Mouse (Mus musculus) kidney, adult 11 months (tissue): ENCODE measurements at regions not wholly inside any gene's neighbourhood (a gene's known extent, or its start where the extent isn't known, plus 50 kb on each side); places are given as distances from the start of the nearest gene placed in this dataset.
A peak's percentile ranks its signal among the peaks of the same experiment; 100 is the strongest.

ENCODE experiments used
- DNase-seq: peaks from one replicate; pipeline ENCODE4 v3.0.0; 2022

DNA sequence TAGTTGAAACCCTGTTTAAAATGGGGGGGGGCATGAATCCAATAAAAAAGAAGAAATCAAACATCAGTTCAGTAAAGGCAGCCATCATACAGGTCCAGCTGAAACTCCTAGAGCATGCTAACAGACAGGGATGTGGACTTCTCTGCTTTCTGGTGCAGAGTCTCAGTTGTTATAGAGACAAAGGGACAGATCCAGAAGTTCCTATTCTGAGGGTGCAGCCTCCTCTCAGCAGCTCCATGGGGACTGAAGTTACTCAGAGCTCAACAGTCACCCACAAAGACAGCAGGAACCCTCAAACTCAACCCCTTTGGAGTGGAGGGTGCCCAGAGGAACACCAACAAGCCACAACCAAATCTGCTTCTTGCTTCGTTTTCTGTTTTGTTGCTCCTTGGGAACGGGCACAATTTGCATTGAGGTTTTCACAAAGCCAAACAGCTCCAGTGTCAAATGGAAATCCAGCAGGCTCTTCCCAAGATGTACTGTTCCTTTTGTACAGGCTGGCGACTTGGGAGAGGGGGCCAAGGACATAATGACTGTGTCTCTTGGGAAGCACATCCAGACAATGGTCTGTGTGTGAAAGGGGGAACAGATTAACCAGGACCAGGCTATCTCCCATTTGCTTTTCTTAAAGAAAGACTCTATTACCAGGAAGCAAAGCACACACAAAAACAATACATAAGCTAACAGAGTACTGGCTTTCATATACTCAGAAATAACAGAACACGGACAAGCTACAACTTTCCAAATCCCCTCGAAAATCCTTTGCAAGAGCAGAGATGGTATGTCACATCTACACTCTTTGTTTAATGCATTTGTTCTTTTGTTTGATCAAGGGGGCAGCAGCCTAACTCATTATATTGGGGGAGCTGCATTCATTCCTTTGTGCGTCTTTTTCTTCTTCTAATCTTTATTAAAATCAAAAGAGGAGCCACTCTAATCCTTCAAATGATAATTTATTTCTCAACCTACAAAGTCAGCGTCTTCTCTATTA lies 332.6 kb upstream of the Zfp462 start:
- no peak for DNase-seq

- peak; percentile 48 for DNase-seq
Observed at GRCm38 (mm10) chr4:54613076-54613475, 331.8 kb upstream of the Zfp462 start.

GRCm38 (mm10) chr4:54613611-54614010 lies 331.2 kb upstream of the Zfp462 start:
- DNase-seq = peak; percentile 66

DNA sequence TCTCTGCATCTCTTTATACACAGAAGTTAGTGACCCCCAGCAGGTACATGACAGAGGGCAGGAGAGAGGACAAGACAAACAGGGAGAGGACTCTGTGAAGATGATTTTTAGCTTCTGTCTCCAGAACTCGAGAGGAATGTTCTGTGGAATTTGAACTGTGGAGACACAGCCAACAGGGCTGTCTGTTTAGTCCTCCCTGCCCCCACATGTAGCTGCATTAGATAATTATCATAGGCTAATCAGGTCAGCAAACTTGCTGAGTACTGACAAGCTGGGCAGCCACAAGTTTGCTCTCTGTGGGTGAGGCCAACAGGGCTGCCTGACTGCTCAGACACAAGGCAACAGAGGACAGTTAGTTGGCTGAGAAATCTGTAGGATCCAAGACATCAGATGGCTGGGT lies 329.0 kb upstream of the Zfp462 start:
- peak; percentile 85 for DNase-seq

DNA sequence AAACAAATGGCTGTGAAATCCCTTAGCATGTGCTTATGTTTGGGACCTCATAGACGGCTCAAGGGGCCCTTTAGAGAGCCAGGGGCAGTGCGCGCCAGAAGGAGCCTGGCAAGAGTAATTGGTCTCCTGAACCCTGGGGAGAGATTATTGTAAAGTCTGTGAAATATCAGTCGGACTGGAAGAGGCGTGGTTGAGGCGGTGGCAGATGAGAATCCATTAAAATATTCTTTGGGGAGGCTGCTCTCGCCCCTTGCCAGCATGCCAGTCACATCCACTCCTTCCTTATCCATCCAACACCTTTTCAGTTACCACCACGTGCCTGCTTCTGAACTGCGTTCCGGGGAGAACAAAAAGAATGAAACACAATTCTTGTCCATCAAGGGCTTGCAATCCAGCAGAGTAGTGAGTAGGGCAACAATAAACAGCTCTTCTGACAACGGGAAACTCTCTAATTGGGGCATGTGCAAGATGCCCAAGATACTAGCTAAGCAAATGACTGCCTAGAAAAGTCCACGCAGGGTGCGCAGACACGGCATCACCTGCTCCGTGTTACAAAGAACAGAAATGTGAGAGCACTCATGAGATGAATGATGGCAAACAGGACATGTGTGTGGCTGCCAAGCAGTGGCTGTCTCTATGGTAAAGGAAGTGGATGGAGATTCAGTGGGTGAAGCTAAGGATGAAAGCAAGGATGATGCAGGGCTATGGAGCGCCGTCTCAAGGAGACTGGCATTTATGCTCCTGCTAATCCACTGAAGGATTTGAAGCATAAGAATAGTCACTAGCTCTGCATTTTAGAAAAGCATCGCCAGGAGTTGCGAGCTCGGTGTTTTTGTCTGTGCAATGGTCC lies 320.6 kb upstream of the Zfp462 start:
- DNase-seq = no peak

- no peak for DNase-seq
Observed at GRCm38 (mm10) chr4:54636986-54637641, 307.7 kb upstream of the Zfp462 start.

DNA sequence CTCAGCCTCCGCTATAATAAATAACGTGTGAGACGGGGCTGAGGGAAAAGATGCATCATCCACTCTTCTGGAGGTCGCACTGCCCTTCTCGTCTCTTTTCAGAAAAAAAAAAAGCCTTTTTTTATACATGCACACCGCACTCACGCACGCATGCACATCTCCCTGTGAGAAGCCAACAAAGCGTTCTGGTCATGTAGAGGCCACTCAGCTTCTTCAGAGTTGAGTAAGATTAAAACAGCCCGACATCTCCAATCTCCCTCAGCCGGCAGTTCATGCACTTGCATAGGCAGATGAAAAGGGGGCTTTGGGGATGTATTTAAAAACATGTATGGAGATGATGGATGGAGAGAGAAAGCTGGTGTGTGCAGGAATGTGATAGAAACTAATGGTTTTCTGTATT lies 298.8 kb upstream of the Zfp462 start:
- DNase-seq = no peak

DNA sequence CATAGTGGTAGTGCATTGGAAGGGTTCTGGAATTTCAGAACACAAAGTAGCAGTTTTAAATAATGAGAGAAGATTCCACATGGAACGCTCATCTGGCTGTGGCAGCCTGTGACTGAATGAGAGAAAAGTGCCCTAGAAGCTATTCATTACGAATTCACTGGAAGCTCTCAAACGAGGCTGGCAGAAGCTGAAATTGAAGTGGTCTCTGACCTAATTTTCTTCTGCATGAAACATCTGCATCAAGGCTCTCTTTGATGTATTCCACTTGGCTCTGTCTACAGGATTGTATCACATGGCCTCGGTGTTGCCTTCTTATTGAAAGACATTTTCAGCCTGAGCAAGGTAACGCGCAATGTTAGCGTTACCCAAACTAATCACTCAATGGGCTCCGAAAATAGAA lies 298.4 kb upstream of the Zfp462 start:
- DNase-seq = no peak

GRCm38 (mm10) chr4:54648254-54648653 lies 296.6 kb upstream of the Zfp462 start:
- DNase-seq = peak; percentile 5

DNA sequence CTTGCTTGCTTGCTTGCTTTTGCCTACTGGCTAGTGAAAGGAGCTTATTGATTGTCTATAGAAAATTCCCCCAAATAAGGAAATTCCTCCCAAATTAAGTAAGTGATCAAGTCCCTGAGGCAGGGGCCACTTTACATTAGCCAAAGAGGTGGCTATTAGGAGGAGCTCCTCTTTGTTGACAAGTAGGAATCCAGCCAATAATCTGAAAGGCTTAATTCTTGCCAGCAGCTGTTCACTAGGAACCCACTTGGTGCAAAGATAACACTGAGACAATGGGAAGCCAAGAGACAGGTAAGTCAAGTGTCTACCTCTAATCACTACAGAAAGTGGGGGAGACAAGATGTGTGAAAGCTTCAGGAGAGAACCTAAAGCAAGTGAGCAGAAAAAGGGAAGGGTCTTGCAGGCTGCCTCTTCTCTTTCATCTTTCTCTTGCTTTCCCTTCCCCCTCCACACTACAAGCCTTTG lies 293.2 kb upstream of the Zfp462 start:
- no peak for DNase-seq

GRCm38 (mm10) chr4:54652111-54653021 lies 292.5 kb upstream of the Zfp462 start:
- DNase-seq = no peak

DNA sequence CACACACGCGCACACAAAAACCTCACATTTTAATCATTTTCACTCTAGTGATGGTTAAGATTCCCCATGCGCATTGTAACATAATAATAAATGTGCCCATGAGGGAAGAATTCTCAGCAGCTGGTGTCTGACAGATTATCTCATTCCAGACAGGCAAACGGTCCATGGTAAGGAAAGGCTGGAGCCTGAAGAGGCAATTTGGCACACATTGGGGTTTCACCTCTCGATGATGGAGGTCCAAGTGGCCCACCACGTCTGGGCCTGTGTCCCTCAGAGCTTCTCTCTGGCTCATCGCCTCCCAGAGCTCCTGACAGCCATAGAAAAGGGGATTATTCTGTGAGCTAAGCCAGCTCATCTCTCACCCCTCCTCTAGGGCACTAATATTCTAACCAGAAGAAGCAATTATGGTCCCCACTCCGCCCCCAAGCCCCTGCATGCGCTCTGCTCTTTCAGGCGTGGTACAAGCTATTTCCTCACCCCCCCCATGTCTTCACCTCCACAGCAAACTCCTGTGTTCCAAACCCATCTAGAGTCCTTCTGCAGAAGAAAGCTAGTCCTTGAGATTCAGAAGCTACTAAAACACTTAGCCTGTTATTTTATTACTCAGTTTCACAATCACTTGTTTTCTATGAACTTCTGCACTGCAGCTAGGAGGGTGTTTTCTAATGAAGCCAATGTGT lies 291.6 kb upstream of the Zfp462 start:
- no peak for DNase-seq
